Mouse (Mus musculus): ENCODE results near the gene Usp11. TPM values are rescaled to one million over a fixed set of nuclear protein-coding genes. Genes with fewer than 3 reads are reported as not detected.

Gene Usp11
- total RNA-seq, 2 experiments from 2014 or later = 99.6 to 110 TPM

DNA sequence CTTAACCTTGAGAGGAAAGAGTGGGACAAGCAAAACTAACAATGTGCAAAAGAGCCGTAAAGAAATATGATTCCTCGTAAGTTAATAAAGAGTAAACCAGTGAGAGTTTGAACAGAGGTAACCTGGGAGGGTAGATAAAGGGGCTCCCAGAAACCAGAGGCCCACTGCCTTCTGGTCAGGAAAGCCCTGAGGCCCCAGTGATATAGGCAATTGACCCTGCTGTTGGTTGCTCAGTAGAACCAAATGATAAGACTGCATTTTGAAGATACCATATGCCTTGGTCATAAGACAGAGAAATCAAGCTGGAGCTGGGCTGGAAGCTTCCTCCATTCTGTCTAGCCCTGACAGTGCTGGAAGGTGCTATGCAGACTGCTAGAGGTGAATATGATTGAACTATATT lies 45.1 kb downstream of the Usp11 start:
- DNase-seq (ENCODE audit: low spot score in 2 of 2) = no peak
- intact Hi-C loops (cut with DNase I) = no loop called here

DNA sequence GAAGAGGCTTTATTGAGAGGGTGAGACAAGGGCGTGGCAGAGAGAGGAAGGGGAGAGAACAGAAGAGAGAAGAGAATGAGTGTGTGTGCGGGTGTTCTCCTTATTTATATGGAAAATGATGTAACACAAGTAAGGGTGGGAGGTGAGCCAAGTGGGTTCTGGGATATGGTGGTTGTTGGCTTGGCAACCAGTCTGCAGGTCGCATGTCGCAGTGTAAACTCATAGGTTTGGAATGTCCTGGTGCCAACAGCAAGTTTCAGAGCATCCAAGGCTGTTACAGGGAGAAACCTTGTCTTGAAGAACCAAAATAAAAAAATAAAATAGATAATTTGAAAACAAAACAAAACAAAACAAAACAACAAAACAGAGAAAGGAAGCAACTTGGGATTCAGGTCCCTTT lies 57.5 kb downstream of the Usp11 start:
- intact Hi-C loops (cut with DNase I) = no loop called here
- DNase-seq (ENCODE audit: low spot score in 2 of 2) = no peak

Other genes with a start within 250 kb of the Usp11 start
- gene Rgn, start 154.1 kb upstream of the Usp11 start, total RNA-seq (2021) = under 1 TPM in 1 of 2 experiments, not detected in 1; 0.23 TPM
- 10 to 100 TPM; 45.5 to 48.6 TPM for gene Rbm10, start 86.4 kb upstream of the Usp11 start, total RNA-seq (2021)
- 100 to 1,000 TPM; 148 to 158 TPM for gene Ndufb11, start 86.3 kb upstream of the Usp11 start, total RNA-seq (2021)
- 100 to 1,000 TPM; 338 to 343 TPM for gene Uba1, start 45.6 kb upstream of the Usp11 start, total RNA-seq (2021)
- 100 to 1,000 TPM; 282 to 311 TPM for gene Cdk16, start 16.0 kb upstream of the Usp11 start, total RNA-seq (2021)
- 100 to 1,000 TPM; 183 to 190 TPM for gene Araf, start 93.9 kb downstream of the Usp11 start, total RNA-seq (2021)
- gene Timp1, start 166.3 kb downstream of the Usp11 start, total RNA-seq (2021) = under 1 TPM; 0.55 to 0.60 TPM
- gene Syn1, start 217.1 kb downstream of the Usp11 start, total RNA-seq (2021) = 100 to 1,000 TPM; 552 to 567 TPM
- gene Cfp, start 227.6 kb downstream of the Usp11 start, total RNA-seq (2021) = 10 to 100 TPM; 10.3 to 15.0 TPM
- 10 to 100 TPM; 54.5 to 59.2 TPM for gene Elk1, start 246.7 kb downstream of the Usp11 start, total RNA-seq (2021)